Mouse (Mus musculus): ENCODE data around the gene Rab3c. TPM values are rescaled to one million over a fixed set of nuclear protein-coding genes. Genes with fewer than 3 reads are reported as not detected.

Rab3c gene
- polyA plus RNA-seq, 1 experiment from 2014 or later: 0.39 TPM

DNA sequence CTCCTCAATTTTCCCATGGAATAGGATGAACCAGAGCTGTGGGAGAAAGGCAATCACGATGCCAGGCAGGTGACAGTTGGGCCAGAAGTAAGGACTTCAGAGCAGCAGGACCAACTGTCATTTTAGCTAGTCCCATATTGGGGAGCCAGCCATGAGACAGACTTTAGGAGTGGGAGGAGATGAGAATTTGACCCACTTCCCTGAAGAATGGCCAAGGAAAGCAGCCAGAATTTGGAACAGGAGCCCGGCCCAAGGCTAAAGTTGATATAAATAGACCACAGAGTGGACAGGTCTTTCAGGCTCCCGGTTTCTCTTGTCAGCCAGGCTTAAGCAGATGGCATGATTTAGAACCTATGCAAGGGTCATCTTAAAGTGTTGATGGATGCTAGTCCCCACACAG lies 213.6 kb downstream of the Rab3c start:
- Histone ChIP-seq H3K9ac (ENCODE audit: low read length) (no peak overlapping the region), H3K27ac (replicated peaks; ENCODE audit: low read depth, low read length) (no peak overlapping the region), H3K9me3 (ENCODE audit: control insufficient read depth, low read length) (no peaks in the 10 kb centered on the region), H3K36me3 (ENCODE audit: control insufficient read depth, insufficient read depth, low read length) (no peaks in the 10 kb centered on the region), H3K27me3 (ENCODE audit: control insufficient read depth, insufficient read depth, low read length) (no peaks in the 10 kb centered on the region), H3K4me2 (ENCODE audit: low read depth, severe bottlenecking) (no peak overlapping the region), H3K4me1 (ENCODE audit: control insufficient read depth, insufficient read depth, low read length) (no peaks in the 10 kb centered on the region), H3K4me3 (ENCODE audit: low read depth, low read length) (no peak overlapping the region)
- no peak for DNase-seq (ENCODE audit: low spot score)
- 83% methylated on average over 3 of the region's 3 CpGs for WGBS
- ATAC-seq (ENCODE audit: insufficient number of reproducible peaks, low FRiP score, low TSS enrichment, low read depth): no peak

DNA sequence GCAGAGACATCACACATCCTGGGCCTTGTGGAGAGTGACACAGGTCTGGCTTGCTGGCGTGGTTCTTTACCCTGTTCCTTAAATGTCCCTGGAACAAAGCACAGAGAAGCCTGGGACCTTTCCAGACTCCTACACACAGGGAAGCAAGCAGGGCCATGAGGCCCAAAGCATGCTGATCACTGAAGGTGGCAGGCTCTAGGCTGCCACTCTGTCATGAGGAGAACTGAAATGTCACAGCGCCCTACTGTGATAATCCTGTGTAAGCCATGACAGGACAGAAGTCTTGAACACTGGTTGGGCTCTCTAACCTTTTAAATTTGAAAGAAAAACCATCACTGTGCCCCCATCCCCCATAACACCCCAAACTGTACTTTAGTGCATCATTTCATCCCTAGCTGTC lies 214.1 kb downstream of the Rab3c start:
- no peak overlapping the region for H3K4me3 ChIP-seq (ENCODE audit: low read depth, low read length)
- no peak overlapping the region for H3K4me2 ChIP-seq (ENCODE audit: low read depth, severe bottlenecking)
- DNase-seq (ENCODE audit: low spot score): no peak
- H3K9me3 ChIP-seq (ENCODE audit: control insufficient read depth, low read length): no peaks in the 10 kb centered on the region
- no peak overlapping the region for H3K9ac ChIP-seq (ENCODE audit: low read length)
- H3K27me3 ChIP-seq (ENCODE audit: control insufficient read depth, insufficient read depth, low read length): no peaks in the 10 kb centered on the region
- no peaks in the 10 kb centered on the region for H3K4me1 ChIP-seq (ENCODE audit: control insufficient read depth, insufficient read depth, low read length)
- ATAC-seq (ENCODE audit: insufficient number of reproducible peaks, low FRiP score, low TSS enrichment, low read depth): no peak
- 83% methylated on average over 2 of the region's 2 CpGs for WGBS
- H3K27ac ChIP-seq (replicated peaks; ENCODE audit: low read depth, low read length): no peak overlapping the region
- H3K36me3 ChIP-seq (ENCODE audit: control insufficient read depth, insufficient read depth, low read length): no peaks in the 10 kb centered on the region

DNA sequence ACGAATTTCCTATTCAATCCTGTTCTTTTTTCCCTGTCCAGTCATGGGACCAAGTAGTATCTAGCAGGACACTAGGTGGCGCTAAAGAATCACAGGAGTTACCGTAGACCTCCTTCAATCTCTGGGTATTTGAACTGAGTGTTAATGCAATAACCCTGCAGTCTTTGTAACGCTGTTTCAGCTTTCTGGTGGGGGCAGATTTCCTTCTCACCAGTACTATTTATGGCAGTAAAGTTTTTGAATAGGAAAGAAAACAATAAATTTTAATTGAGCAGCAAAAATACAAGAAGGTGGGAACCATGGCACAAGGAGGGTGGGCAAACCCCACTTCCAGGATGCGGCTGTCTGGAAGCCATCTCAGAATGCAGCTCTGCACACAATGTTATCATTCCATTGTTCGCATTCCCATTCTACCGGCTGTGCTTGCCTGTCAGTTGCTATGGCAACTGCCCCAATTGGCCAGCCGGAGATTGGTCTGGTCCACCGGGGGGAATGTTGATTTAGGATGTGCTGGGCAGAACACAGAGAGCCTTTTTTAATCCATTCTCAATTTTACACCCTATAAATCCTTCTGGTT lies 217.9 kb downstream of the Rab3c start:
- Histone ChIP-seq H3K27me3 (ENCODE audit: control insufficient read depth, insufficient read depth, low read length) (no peaks in the 10 kb centered on the region), H3K36me3 (ENCODE audit: control insufficient read depth, insufficient read depth, low read length) (no peaks in the 10 kb centered on the region), H3K9ac (ENCODE audit: low read length) (no peak overlapping the region), H3K4me2 (ENCODE audit: low read depth, severe bottlenecking) (no peak overlapping the region), H3K4me3 (ENCODE audit: low read depth, low read length) (no peak overlapping the region), H3K9me3 (ENCODE audit: control insufficient read depth, low read length) (no peaks in the 10 kb centered on the region), H3K4me1 (ENCODE audit: control insufficient read depth, insufficient read depth, low read length) (no peaks in the 10 kb centered on the region), H3K27ac (replicated peaks; ENCODE audit: low read depth, low read length) (no peak overlapping the region)
- DNase-seq (ENCODE audit: low spot score): peak; percentile 80
- ATAC-seq (ENCODE audit: insufficient number of reproducible peaks, low FRiP score, low TSS enrichment, low read depth): peak; percentile 88
- 24% methylated on average over 9 of the region's 9 CpGs for WGBS

DNA sequence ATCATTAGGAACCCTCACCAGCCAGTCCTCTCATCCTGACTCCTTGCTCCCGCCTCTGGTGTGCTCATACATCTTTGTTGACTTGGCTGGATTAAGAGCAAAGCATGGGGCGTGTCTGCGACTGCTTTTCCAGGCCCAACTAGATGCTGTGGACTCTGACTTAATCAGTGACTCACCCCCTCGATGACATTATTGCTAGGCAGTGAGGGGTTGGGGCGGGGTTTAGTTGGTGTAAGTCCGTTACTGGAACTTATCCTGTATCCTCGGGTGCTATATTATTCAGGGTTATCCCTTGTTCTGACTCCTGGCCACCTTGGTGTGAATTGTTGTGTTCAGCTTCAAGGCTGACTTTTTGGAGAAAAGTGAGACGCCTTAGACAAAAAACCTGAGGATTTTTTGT lies 218.5 kb downstream of the Rab3c start:
- no peaks in the 10 kb centered on the region for H3K4me1 ChIP-seq (ENCODE audit: control insufficient read depth, insufficient read depth, low read length)
- no peaks in the 10 kb centered on the region for H3K27me3 ChIP-seq (ENCODE audit: control insufficient read depth, insufficient read depth, low read length)
- no peak for ATAC-seq (ENCODE audit: insufficient number of reproducible peaks, low FRiP score, low TSS enrichment, low read depth)
- WGBS: 70% methylated on average over 8 of the region's 8 CpGs
- no peak overlapping the region for H3K27ac ChIP-seq (replicated peaks; ENCODE audit: low read depth, low read length)
- no peak overlapping the region for H3K4me2 ChIP-seq (ENCODE audit: low read depth, severe bottlenecking)
- no peaks in the 10 kb centered on the region for H3K36me3 ChIP-seq (ENCODE audit: control insufficient read depth, insufficient read depth, low read length)
- no peaks in the 10 kb centered on the region for H3K9me3 ChIP-seq (ENCODE audit: control insufficient read depth, low read length)
- no peak for DNase-seq (ENCODE audit: low spot score)
- H3K9ac ChIP-seq (ENCODE audit: low read length): no peak overlapping the region
- H3K4me3 ChIP-seq (ENCODE audit: low read depth, low read length): no peak overlapping the region

DNA sequence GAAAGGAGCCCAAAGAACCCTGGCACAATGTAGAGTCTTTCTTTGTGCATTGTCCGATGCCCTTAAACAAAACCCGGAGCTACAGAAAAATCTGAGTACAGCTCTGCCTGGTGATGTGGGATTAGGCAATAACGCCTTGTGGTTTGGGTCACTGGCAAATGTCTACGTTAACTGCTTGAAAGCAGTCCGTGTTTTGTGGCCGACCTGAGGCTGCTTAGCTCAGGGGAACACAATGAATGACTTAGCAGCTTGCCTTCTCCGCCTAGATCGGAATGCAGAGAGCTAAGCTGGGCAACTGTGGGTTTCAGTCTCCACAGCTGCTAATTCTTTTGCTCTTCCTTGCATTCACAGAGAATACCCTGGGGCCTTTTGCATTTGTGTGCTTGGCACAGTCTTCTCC lies 226.3 kb downstream of the Rab3c start:
- ATAC-seq (ENCODE audit: insufficient number of reproducible peaks, low FRiP score, low TSS enrichment, low read depth): no peak
- 72% methylated on average over 8 of the region's 8 CpGs for WGBS
- DNase-seq (ENCODE audit: low spot score): no peak
- no peak overlapping the region for H3K4me2 ChIP-seq (ENCODE audit: low read depth, severe bottlenecking)
- H3K4me3 ChIP-seq (ENCODE audit: low read depth, low read length): no peak overlapping the region
- no peaks in the 10 kb centered on the region for H3K27me3 ChIP-seq (ENCODE audit: control insufficient read depth, insufficient read depth, low read length)
- no peaks in the 10 kb centered on the region for H3K9me3 ChIP-seq (ENCODE audit: control insufficient read depth, low read length)
- H3K4me1 ChIP-seq (ENCODE audit: control insufficient read depth, insufficient read depth, low read length): no peaks in the 10 kb centered on the region
- no peak overlapping the region for H3K9ac ChIP-seq (ENCODE audit: low read length)
- no peaks in the 10 kb centered on the region for H3K36me3 ChIP-seq (ENCODE audit: control insufficient read depth, insufficient read depth, low read length)
- no peak overlapping the region for H3K27ac ChIP-seq (replicated peaks; ENCODE audit: low read depth, low read length)

DNA sequence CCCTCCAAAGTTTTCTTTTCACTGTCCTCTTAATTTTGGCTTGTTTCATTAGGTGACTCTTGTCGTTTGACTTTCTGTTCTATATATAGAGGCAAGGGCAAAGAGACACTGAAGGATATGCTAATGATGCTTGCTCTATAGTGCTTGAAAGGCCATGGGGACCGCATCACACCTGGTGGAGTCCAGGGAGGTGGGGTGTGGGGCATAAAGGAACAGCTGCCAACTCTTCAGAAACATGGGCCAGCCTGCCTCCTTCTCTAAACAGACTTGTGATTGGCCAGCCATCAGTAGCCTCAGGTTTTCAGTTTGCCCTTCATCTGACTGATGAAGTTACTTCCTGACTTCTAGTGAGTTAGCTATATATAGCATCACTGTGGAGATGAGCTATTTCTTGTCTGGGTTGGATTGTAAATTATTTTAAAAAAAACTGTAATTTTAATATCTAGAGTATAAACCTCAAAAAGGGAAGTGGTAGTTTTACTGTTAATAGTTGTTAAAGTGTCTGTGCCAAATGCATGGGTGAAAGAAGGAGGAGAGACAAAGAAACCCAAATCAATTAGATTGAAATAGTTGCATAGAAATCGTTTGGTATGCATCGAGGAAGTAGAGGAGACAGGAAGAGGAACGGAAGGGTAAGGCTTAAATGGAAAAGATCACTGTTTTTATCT lies 231.9 kb downstream of the Rab3c start:
- no peaks in the 10 kb centered on the region for H3K27me3 ChIP-seq (ENCODE audit: control insufficient read depth, insufficient read depth, low read length)
- no peaks in the 10 kb centered on the region for H3K36me3 ChIP-seq (ENCODE audit: control insufficient read depth, insufficient read depth, low read length)
- H3K4me2 ChIP-seq (ENCODE audit: low read depth, severe bottlenecking): no peak overlapping the region
- no peak overlapping the region for H3K9ac ChIP-seq (ENCODE audit: low read length)
- ATAC-seq (ENCODE audit: insufficient number of reproducible peaks, low FRiP score, low TSS enrichment, low read depth) (no peak), DNase-seq (ENCODE audit: low spot score) (no peak)
- WGBS: 71% methylated on average over 5 of the region's 5 CpGs
- H3K27ac ChIP-seq (replicated peaks; ENCODE audit: low read depth, low read length): no peak overlapping the region
- no peaks in the 10 kb centered on the region for H3K4me1 ChIP-seq (ENCODE audit: control insufficient read depth, insufficient read depth, low read length)
- H3K9me3 ChIP-seq (ENCODE audit: control insufficient read depth, low read length): no peaks in the 10 kb centered on the region
- H3K4me3 ChIP-seq (ENCODE audit: low read depth, low read length): no peak overlapping the region

DNA sequence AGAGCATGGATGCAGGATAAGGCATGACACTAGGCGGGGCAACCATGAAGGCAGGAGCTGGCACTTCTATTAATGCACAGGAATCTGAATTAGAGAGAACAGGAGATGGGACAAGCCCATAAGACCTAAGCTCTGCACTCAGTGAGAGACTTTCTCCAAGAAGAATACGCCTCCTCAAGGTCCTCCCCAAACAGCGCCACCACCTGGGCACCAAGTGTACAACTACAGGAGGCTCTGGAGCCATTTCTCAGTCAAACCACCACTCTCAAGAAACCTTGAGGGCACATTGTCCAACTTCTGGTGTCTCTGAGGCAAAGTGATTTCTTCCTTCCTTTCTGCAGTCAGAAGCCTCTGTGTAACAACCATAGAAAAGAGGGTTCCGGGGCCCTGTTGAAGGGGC lies 236.4 kb downstream of the Rab3c start:
- no peaks in the 10 kb centered on the region for H3K9me3 ChIP-seq (ENCODE audit: control insufficient read depth, low read length)
- no peak for DNase-seq (ENCODE audit: low spot score)
- H3K9ac ChIP-seq (ENCODE audit: low read length): no peak overlapping the region
- H3K27ac ChIP-seq (replicated peaks; ENCODE audit: low read depth, low read length): no peak overlapping the region
- no peak overlapping the region for H3K4me2 ChIP-seq (ENCODE audit: low read depth, severe bottlenecking)
- no peak for ATAC-seq (ENCODE audit: insufficient number of reproducible peaks, low FRiP score, low TSS enrichment, low read depth)
- 85% methylated on average over 4 of the region's 4 CpGs for WGBS
- no peaks in the 10 kb centered on the region for H3K27me3 ChIP-seq (ENCODE audit: control insufficient read depth, insufficient read depth, low read length)
- no peak overlapping the region for H3K4me3 ChIP-seq (ENCODE audit: low read depth, low read length)
- no peaks in the 10 kb centered on the region for H3K4me1 ChIP-seq (ENCODE audit: control insufficient read depth, insufficient read depth, low read length)
- H3K36me3 ChIP-seq (ENCODE audit: control insufficient read depth, insufficient read depth, low read length): no peaks in the 10 kb centered on the region

DNA sequence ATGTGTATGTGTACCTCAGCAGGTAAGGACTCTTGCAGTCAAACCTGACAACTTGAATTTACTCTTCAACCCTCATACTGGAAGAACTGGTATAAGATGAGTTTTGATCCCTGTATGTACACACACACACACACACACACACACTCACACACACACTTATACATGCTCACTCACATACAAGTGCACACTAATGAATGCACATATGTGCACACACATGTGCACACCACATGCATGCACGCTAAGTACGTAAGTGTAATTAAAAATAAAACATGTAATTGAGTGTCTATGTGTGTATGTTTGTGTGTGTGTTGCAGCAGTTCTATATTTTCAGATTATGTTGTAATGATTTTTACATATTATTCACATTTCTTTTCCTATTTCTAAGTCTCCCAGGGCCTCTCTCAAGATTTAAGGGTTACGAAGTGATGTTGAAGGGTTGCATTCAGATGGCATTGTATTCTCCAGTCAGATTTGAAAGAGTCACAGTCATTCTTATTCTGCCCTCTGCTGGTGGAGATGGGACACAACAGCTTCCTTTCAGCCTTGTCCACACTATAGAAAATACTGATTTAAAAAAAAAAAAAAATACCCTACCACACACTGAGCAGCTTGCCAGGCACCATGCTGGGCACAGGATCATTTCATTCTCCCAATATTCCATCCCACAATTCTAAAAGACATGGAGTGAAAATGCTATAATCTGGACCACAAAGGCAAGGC lies 240.9 kb downstream of the Rab3c start:
- Histone ChIP-seq H3K4me2 (ENCODE audit: low read depth, severe bottlenecking) (no peak overlapping the region), H3K4me1 (ENCODE audit: control insufficient read depth, insufficient read depth, low read length) (no peaks in the 10 kb centered on the region), H3K27ac (replicated peaks; ENCODE audit: low read depth, low read length) (no peak overlapping the region), H3K4me3 (ENCODE audit: low read depth, low read length) (no peak overlapping the region), H3K9me3 (ENCODE audit: control insufficient read depth, low read length) (no peaks in the 10 kb centered on the region), H3K9ac (ENCODE audit: low read length) (no peak overlapping the region), H3K27me3 (ENCODE audit: control insufficient read depth, insufficient read depth, low read length) (no peaks in the 10 kb centered on the region), H3K36me3 (ENCODE audit: control insufficient read depth, insufficient read depth, low read length) (no peaks in the 10 kb centered on the region)
- ATAC-seq (ENCODE audit: insufficient number of reproducible peaks, low FRiP score, low TSS enrichment, low read depth) (no peak), DNase-seq (ENCODE audit: low spot score) (peak; percentile 60)
- 87% methylated on average over 3 of the region's 3 CpGs for WGBS
